Mouse (Mus musculus) liver, adult 2 months (tissue): ENCODE measurements around the gene Mgat2. TPM values are rescaled to one million over a fixed set of nuclear protein-coding genes. Genes with fewer than 3 reads are reported as not detected.

Experiments
- DNase-seq: peaks from one replicate; pipeline ENCODE4 v3.0.0-alpha.2; 2011; ENCODE audit warnings: low read depth, low spot score; ENCODE audit errors: extremely low read depth
- H3K27ac ChIP-seq: fragments of 200-500 bp; replicated peaks from 2 replicates; pipeline ENCODE4 v1.5.1; 2012; ENCODE audit warnings: low read depth, mild to moderate bottlenecking, control low read depth, inconsistent platforms, low read length; ENCODE audit not compliant: insufficient read depth
- H3K27me3 ChIP-seq: fragments of 200-500 bp; 2 replicates; pipeline ENCODE4 v1.6.1; 2012; ENCODE audit warnings: mild to moderate bottlenecking, moderate library complexity, low read length, inconsistent platforms; ENCODE audit not compliant: control insufficient read depth, insufficient read depth
- H3K36me3 ChIP-seq: fragments of 200-500 bp; 2 replicates; pipeline ENCODE4 v1.6.1; 2012; ENCODE audit warnings: low read length, inconsistent platforms; ENCODE audit not compliant: control insufficient read depth, insufficient read depth
- H3K4me1 ChIP-seq: fragments of 200-500 bp; 2 replicates; pipeline ENCODE4 v1.6.1; 2011; ENCODE audit warnings: low read length; ENCODE audit not compliant: control insufficient read depth, insufficient read depth
- H3K4me3 ChIP-seq: fragments of 200-500 bp; 2 replicates; pipeline ENCODE4 v1.5.1; 2011; ENCODE audit warnings: low read depth, mild to moderate bottlenecking, control low read depth, low read length, moderate library complexity; ENCODE audit not compliant: insufficient read depth
- H3K79me2 ChIP-seq: fragments of 200-500 bp; 2 replicates; pipeline ENCODE4 v1.6.1; 2012; ENCODE audit warnings: inconsistent platforms, mild to moderate bottlenecking, low read length, moderate library complexity; ENCODE audit not compliant: control insufficient read depth, insufficient read depth
- H3K9ac ChIP-seq: fragments of 200-500 bp; 2 replicates; pipeline ENCODE4 v1.6.1; 2012; ENCODE audit warnings: low read depth, mild to moderate bottlenecking, control low read depth, inconsistent platforms, low read length
- CTCF ChIP-seq: fragments of 200-500 bp; IDR thresholded peaks from 2 replicates; pipeline ENCODE4 v1.5.1; 2011; ENCODE audit warnings: low read depth, low read length, control low read depth
- POLR2A ChIP-seq: fragments of 200-500 bp; IDR thresholded peaks from 2 replicates; pipeline ENCODE4 v1.6.1; 2011; ENCODE audit warnings: low read length, control low read depth; ENCODE audit not compliant: insufficient read depth; ENCODE audit errors: extremely low read depth
- WGBS: fragments of 180-500 bp; shearing (Covaris S2); methylation state at CpG from one replicate; pipeline ENCODE4 v1.1.7; 2018; 5-methylcytosine and 5-hydroxymethylcytosine counted together
- polyA plus RNA-seq: library from polyadenylated mRNA; depleted of rRNA; stranded (reverse); fragments of >200 nt; gene quantifications from 2 replicates; pipeline ENCODE4 v1.2.3, GENCODE M21; 2012
- total RNA-seq: library from RNA; depleted of rRNA; stranded (reverse); fragments of >200 nt; gene quantifications from 2 replicates; pipeline ENCODE4 v1.2.3, GENCODE M21; 2014

Mgat2 gene
- total and polyA plus RNA-seq, 2 experiments, result 16.7 to 33.9 TPM

GRCm38 (mm10) chr12:69177526-69177925, 6.4 kb upstream of the Mgat2 start:
- 95% methylated on average over 3 of the region's 3 CpGs for WGBS
- TF ChIP-seq CTCF (no peak), POLR2A (no peak)
- Histone ChIP-seq H3K4me3 (no peak overlapping the region), H3K27me3 (no peaks in the 10 kb centered on the region), H3K27ac (no peak overlapping the region), H3K79me2 (no peaks in the 10 kb centered on the region), H3K36me3 (peaks cover 3% of the 10 kb centered on the region; the same call in 1 of the 2 replicates), H3K9ac (no peak overlapping the region), H3K4me1 (no peaks in the 10 kb centered on the region)
- no peak for DNase-seq

DNA sequence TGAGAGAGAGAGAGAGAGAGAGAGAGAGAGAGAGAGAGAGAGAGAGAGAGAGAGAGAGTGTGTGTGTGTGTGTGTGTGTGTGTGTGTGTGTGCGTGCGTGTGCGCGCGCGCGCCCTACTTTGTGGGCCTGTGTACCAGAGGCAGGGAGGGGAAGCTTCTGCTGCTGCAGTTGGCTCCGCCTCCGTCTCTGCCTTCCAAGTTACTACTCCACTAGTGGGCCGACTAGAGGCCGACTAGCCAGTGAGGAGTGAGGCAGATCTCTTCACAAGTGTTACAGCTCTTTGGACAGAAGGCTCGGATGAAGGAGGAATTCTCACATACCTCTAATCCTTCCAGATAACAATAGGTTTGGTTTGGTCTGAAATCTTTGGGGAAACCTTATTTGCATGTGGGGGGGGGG, 4.6 kb upstream of the Mgat2 start:
- no peaks in the 10 kb centered on the region for H3K4me1 ChIP-seq
- H3K27ac ChIP-seq, result no peak overlapping the region
- H3K36me3 ChIP-seq, result peaks cover 3% of the 10 kb centered on the region; the same call in 1 of the 2 replicates
- no peak for DNase-seq
- no peaks in the 10 kb centered on the region for H3K27me3 ChIP-seq
- H3K4me3 ChIP-seq, result no peak overlapping the region
- H3K79me2 ChIP-seq, result no peaks in the 10 kb centered on the region
- H3K9ac ChIP-seq, result no peak overlapping the region
- WGBS, result 88% methylated on average over 12 of the region's 12 CpGs
- TF ChIP-seq CTCF, result no peak
- TF ChIP-seq POLR2A, result no peak

GRCm38 (mm10) chr12:69181800-69182199, 2.2 kb upstream of the Mgat2 start:
- peaks cover 11% of the 10 kb centered on the region; the same call in 1 of the 2 replicates for H3K79me2 ChIP-seq
- peaks cover 7% of the 10 kb centered on the region for H3K4me1 ChIP-seq
- WGBS, result 92% methylated on average over 4 of the region's 4 CpGs
- no peak overlapping the region for H3K4me3 ChIP-seq
- no peaks in the 10 kb centered on the region for H3K27me3 ChIP-seq
- no peak for DNase-seq
- H3K9ac ChIP-seq, result no peak overlapping the region
- TF ChIP-seq CTCF, result no peak
- TF ChIP-seq POLR2A, result no peak
- peaks cover 3% of the 10 kb centered on the region; the same call in 1 of the 2 replicates for H3K36me3 ChIP-seq
- H3K27ac ChIP-seq, result no peak overlapping the region

DNA sequence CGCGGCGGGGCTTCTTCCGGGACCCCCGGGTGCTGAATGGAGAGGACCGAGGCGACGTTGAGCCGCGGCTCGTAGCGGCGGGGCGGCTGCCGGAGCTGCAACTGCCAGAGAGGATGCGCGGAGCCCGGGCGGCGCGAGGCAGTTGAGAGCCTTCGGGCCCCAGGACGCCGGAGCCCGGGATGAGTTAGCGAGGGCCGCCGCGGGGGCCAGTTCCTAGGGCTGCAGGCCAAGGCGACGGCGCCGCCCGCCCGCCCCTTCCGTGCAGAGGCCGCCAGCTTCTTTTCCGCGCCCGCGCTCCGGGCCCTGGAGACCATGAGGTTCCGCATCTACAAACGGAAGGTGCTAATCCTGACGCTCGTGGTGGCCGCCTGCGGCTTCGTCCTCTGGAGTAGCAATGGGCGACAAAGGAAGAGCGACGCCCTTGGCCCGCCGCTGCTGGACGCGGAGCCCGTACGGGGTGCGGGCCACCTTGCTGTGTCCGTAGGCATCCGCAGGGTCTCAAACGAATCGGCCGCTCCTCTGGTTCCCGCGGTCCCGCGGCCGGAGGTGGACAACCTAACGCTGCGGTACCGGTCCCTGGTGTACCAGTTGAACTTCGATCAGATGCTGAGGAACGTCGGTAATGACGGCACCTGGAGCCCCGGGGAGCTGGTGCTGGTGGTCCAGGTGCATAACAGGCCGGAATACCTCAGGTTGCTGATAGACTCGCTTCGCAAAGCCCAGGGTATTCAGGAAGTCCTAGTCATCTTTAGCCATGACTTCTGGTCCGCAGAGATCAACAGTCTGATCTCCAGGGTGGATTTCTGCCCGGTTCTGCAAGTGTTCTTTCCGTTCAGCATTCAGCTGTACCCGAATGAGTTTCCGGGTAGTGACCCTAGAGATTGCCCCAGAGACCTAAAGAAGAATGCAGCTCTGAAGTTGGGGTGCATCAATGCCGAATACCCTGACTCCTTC, 662 bp downstream of the Mgat2 start:
- DNase-seq, result peak; percentile 39
- peak overlapping the region; percentile 86 for H3K4me3 ChIP-seq

DNA sequence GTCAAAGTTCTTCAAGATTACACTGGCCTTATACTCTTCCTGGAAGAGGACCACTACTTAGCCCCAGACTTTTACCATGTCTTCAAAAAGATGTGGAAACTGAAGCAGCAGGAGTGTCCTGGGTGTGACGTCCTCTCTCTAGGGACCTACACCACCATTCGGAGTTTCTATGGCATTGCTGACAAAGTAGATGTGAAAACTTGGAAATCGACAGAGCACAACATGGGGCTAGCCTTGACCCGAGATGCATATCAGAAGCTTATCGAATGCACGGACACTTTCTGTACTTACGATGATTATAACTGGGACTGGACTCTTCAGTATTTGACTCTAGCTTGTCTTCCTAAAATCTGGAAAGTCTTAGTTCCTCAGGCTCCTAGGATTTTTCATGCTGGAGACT, 1.4 kb downstream of the Mgat2 start:
- H3K27ac ChIP-seq, result no peak overlapping the region; the same call in 1 of the 2 replicates
- peaks cover 11% of the 10 kb centered on the region; the same call in 1 of the 2 replicates for H3K79me2 ChIP-seq
- 20% methylated on average over 7 of the region's 7 CpGs for WGBS
- DNase-seq, result peak; percentile 26
- H3K27me3 ChIP-seq, result no peaks in the 10 kb centered on the region
- H3K36me3 ChIP-seq, result peaks cover 3% of the 10 kb centered on the region; the same call in 1 of the 2 replicates
- no peak for TF ChIP-seq POLR2A
- no peak for TF ChIP-seq CTCF
- H3K4me1 ChIP-seq, result peaks cover 15% of the 10 kb centered on the region
- peak overlapping the region; percentile 90 for H3K9ac ChIP-seq
- H3K4me3 ChIP-seq, result peak overlapping the region; percentile 86

More for the DNA sequence above, 662 bp downstream of the Mgat2 start:
- WGBS, result under 1% methylated on average over 86 of the region's 86 CpGs
- peaks cover 3% of the 10 kb centered on the region; the same call in 1 of the 2 replicates for H3K36me3 ChIP-seq
- TF ChIP-seq POLR2A (no peak), CTCF (no peak)
- H3K4me1 ChIP-seq, result peaks cover 15% of the 10 kb centered on the region
- H3K9ac ChIP-seq, result peak overlapping the region; percentile 90
- H3K79me2 ChIP-seq, result peaks cover 11% of the 10 kb centered on the region; the same call in 1 of the 2 replicates
- H3K27ac ChIP-seq, result peak overlapping the region; percentile 81
- H3K27me3 ChIP-seq, result no peaks in the 10 kb centered on the region
